Mouse (Mus musculus): ENCODE data around the gene Aco2. TPM values are rescaled to one million over a fixed set of nuclear protein-coding genes. Genes with fewer than 3 reads are reported as not detected.

Gene Aco2
- polyA plus RNA-seq, 1 experiment from 2014 or later, result 146 TPM

DNA sequence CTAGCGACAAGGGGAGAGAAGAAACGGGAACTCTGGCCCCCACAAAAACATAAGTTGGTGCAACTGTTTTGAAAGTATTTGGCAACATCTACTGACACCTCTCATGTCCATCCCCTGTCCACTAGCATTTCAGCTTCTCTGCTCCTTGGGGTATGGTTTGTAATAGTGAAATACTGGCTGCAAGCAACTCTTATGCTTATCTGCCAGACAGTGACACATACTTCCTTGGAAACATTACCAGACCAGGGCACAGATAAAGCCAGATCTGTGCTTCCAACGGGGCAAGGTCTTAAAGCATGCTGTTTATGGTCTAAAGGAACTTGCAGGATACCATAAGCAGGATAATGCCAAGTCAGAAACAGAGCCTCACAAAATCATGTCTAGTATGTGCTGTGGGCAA is 86.8 kb downstream of the Aco2 start:
- H3K4me1 ChIP-seq, result 0 out of 2 replicates have a peak, but pooled peaks cover 2% of the 10 kb centered on the region
- no peak overlapping the region for H3K4me2 ChIP-seq (replicated peaks)
- H3K27ac ChIP-seq, result no peak overlapping the region
- 0 out of 2 replicates have a peak, but pooled peaks cover 4% of the 10 kb centered on the region for H3K36me3 ChIP-seq
- WGBS, result 91% methylated on average over 3 of the region's 3 CpGs
- H3K9ac ChIP-seq, result 0 out of 2 replicates have a peak overlapping the region, but pooled peaks have one; percentile 10
- no peak overlapping the region for H3K4me3 ChIP-seq
- H3K9me3 ChIP-seq, result no peaks in the 10 kb centered on the region
- ATAC-seq (ENCODE audit: insufficient number of reproducible peaks, insufficient read depth, low FRiP score, low TSS enrichment), result no peak
- no peaks in the 10 kb centered on the region for H3K27me3 ChIP-seq

DNA sequence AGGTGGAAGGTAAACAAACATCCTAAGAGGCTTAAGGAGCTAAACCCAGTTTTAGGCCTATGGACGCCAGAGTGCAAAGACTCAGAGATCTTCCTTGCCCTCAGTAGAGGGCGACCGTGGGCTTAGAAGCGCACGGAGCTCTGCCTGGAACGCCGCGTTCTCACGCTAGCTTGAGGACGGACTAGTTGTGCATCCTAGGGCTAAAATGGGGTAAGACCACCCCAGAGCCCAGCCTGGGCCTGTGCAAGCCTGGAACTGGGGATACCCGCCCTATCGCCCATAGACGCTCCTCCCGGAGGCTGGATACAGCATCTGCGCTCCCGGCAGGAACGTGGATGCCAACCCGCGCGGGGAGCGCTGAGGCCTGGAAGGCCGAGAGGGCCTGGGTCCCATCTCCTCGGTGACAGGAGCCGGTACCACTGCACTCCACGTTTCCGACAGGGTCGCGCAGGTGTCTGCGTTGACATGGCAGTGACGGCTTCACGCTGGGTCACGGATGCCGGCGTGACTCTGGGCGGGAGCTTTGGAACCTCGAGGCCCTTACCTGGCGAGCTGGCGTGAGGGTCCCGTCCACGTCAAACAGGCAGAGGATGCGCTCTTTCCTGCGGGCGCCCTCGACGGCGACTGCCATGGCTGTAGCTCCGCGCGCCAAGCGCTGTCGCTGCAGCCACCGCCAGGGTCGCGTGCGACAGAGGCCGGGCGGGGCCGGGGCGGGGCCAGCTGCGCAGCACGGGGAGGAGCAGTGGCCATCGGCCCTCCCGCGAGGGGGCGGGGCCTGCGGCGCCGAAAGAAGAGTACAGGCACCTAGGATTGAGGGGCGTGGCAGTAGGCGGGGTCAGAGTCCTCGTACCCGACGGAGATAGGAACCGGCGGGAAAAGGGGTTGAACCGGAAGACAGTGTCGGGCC is 88.3 kb downstream of the Aco2 start, which contains the start of gene Pmm1:
Gene Pmm1, minus strand, starts transcription at position 760 of the 907 bp plus-strand sequence.
- Histone ChIP-seq H3K4me2 (replicated peaks) (peak within 1 kb of the TSS; percentile 100), H3K27me3 (no peaks in the 10 kb centered on the region), H3K9me3 (no peaks in the 10 kb centered on the region), H3K9ac (peak within 1 kb of the TSS; percentile 68), H3K4me1 (0 out of 2 replicates have a peak, but pooled peaks cover 2% of the 10 kb centered on the region), H3K27ac (peak within 1 kb of the TSS; percentile 81), H3K36me3 (no peaks in the 10 kb centered on the region), H3K4me3 (peak within 1 kb of the TSS; percentile 66)
- ATAC-seq (ENCODE audit: insufficient number of reproducible peaks, insufficient read depth, low FRiP score, low TSS enrichment), result peak; percentile 88
- under 1% methylated on average over 77 of the region's 77 CpGs for WGBS

DNA sequence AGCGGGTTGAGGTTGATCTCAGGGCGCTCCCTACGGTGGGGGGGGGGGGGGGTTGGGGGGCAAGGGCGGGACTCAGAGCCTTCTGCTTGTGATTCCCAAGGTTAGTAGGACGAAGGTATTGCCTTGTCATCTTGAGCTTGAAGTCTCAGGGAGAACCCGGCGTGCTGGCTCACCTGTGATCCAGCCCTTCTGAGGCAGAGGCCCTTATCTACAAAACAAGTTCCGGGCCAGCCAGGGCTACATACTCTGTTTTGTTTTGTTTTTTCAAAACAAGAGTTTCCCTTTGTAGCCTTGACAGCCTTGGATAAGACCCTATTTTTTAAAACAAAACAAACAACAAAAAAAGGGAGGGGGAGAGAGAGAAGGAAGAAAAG is 89.0 kb downstream of the Aco2 start:
- Histone ChIP-seq H3K4me3 (peak overlapping the region; percentile 66), H3K36me3 (no peaks in the 10 kb centered on the region), H3K4me2 (replicated peaks) (peak overlapping the region; percentile 100), H3K9ac (peak overlapping the region; percentile 68; the same call in 1 of the 2 replicates), H3K27ac (no peak overlapping the region), H3K9me3 (no peaks in the 10 kb centered on the region), H3K4me1 (0 out of 2 replicates have a peak, but pooled peaks cover 2% of the 10 kb centered on the region), H3K27me3 (no peaks in the 10 kb centered on the region)
- ATAC-seq (ENCODE audit: insufficient number of reproducible peaks, insufficient read depth, low FRiP score, low TSS enrichment), result no peak
- WGBS, result 2% methylated on average over 7 of the region's 8 CpGs

DNA sequence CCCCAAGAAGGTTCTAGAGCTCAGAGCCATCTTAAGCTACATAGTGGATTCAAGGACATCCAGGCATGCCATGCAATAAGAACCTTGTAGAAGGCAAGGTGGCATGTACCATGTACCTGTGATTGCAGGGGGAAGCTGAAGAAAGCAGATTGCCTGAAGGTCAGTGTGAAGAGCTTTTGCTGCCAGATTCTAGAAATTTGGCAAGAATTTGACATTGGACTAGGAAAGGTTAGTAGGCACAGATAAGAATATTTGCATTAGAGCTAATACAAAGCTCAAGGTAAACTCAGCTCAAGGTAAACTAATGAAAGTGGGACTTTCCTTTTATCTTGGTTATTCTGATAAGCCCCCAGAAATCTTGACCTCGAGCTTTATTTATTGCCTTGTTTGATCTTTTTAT is 92.2 kb downstream of the Aco2 start:
- H3K36me3 ChIP-seq, result no peaks in the 10 kb centered on the region
- no peaks in the 10 kb centered on the region for H3K9me3 ChIP-seq
- H3K27me3 ChIP-seq, result no peaks in the 10 kb centered on the region
- no peak for ATAC-seq (ENCODE audit: insufficient number of reproducible peaks, insufficient read depth, low FRiP score, low TSS enrichment)
- no peak overlapping the region for H3K4me2 ChIP-seq (replicated peaks)
- WGBS, result 65% methylated on average over 1 of the region's 1 CpGs
- H3K9ac ChIP-seq, result no peak overlapping the region
- H3K4me1 ChIP-seq, result 0 out of 2 replicates have a peak, but pooled peaks cover 2% of the 10 kb centered on the region
- H3K27ac ChIP-seq, result no peak overlapping the region
- H3K4me3 ChIP-seq, result no peak overlapping the region

Other genes with a start within 250 kb of the Aco2 start
- 24.5 and 27.7 TPM in 2 replicates for gene L3mbtl2, start 208.4 kb upstream of the Aco2 start, polyA plus RNA-seq (2016; fragmentation: Nextera tagmentation; extraction: Ambion mirVana)
- 7.6 and 8.5 TPM in 2 replicates for gene Chadl, start 175.0 kb upstream of the Aco2 start, polyA plus RNA-seq (2016; fragmentation: Nextera tagmentation; extraction: Ambion mirVana)
- 36.4 and 41.1 TPM in 2 replicates for gene Zc3h7b, start 127.3 kb upstream of the Aco2 start, polyA plus RNA-seq (2016; fragmentation: Nextera tagmentation; extraction: Ambion mirVana)
- gene Rangap1, start 126.8 kb upstream of the Aco2 start, polyA plus RNA-seq (2016; fragmentation: Nextera tagmentation; extraction: Ambion mirVana), result 121 and 123 TPM in 2 replicates
- 29.7 and 30.9 TPM in 2 replicates for gene Tef, start 69.9 kb upstream of the Aco2 start, polyA plus RNA-seq (2016; fragmentation: Nextera tagmentation; extraction: Ambion mirVana)
- 22.9 and 23.0 TPM in 2 replicates for gene Tob2, start 13.5 kb upstream of the Aco2 start, polyA plus RNA-seq (2016; fragmentation: Nextera tagmentation; extraction: Ambion mirVana)
- 145 and 163 TPM in 2 replicates for gene Phf5a, start 398 bp upstream of the Aco2 start, polyA plus RNA-seq (2016; fragmentation: Nextera tagmentation; extraction: Ambion mirVana)
- 59.3 and 61.3 TPM in 2 replicates for gene Polr3h, start 53.9 kb downstream of the Aco2 start, polyA plus RNA-seq (2016; fragmentation: Nextera tagmentation; extraction: Ambion mirVana)
- gene Csdc2, start 64.5 kb downstream of the Aco2 start, polyA plus RNA-seq (2016; fragmentation: Nextera tagmentation; extraction: Ambion mirVana), result 12.8 and 15.9 TPM in 2 replicates
- 25.5 and 26.0 TPM in 2 replicates for gene Pmm1, start 88.6 kb downstream of the Aco2 start, polyA plus RNA-seq (2016; fragmentation: Nextera tagmentation; extraction: Ambion mirVana)
- not detected in 2 replicates for gene 1700029P11Rik, start 108.2 kb downstream of the Aco2 start, polyA plus RNA-seq (2016; fragmentation: Nextera tagmentation; extraction: Ambion mirVana)
- 85.8 and 88.3 TPM in 2 replicates for gene Xrcc6, start 115.5 kb downstream of the Aco2 start, polyA plus RNA-seq (2016; fragmentation: Nextera tagmentation; extraction: Ambion mirVana)
- gene Desi1, start 161.6 kb downstream of the Aco2 start, polyA plus RNA-seq (2016; fragmentation: Nextera tagmentation; extraction: Ambion mirVana), result 31.6 and 34.0 TPM in 2 replicates
- 255 and 260 TPM in 2 replicates for gene Snu13, start 175.3 kb downstream of the Aco2 start, polyA plus RNA-seq (2016; fragmentation: Nextera tagmentation; extraction: Ambion mirVana)
- gene 4930407I10Rik, start 186.8 kb downstream of the Aco2 start, polyA plus RNA-seq (2016; fragmentation: Nextera tagmentation; extraction: Ambion mirVana), result 0.04 TPM in 1 of 2 replicates, not detected in the other
- 0.09 and 0.10 TPM in 2 replicates for gene Mei1, start 197.7 kb downstream of the Aco2 start, polyA plus RNA-seq (2016; fragmentation: Nextera tagmentation; extraction: Ambion mirVana)